Mouse (Mus musculus) heart, embryonic 14.5 days (tissue): ENCODE measurements around the gene Atf7. TPM values are rescaled to one million over a fixed set of nuclear protein-coding genes. Genes with fewer than 3 reads are reported as not detected.

Experiments
- ATAC-seq: fragments of 200-750 bp; cut with Nextera tagmentation; 2 replicates; pipeline ENCODE4 v1.8.0; 2017; ENCODE audit warnings: low read depth, moderate TSS enrichment; ENCODE audit not compliant: insufficient number of reproducible peaks, insufficient read depth, low FRiP score
- H3K27ac ChIP-seq, 2 experiments: fragments of 200-500 bp in 1 of 2; fragments of 300-500 bp in 1 of 2; sonication (generic) in 1 of 2; replicated peaks in 1 of 2; 2 replicates each; pipeline ENCODE4 v1.5.1; 2012 to 2014; ENCODE audit warnings: low read depth in 2 of 2, low read length in 2 of 2, control low read depth in 1 of 2, mild to moderate bottlenecking in 1 of 2, mixed read lengths in 1 of 2; ENCODE audit not compliant: control insufficient read depth in 1 of 2, insufficient read depth in 1 of 2
- H3K27me3 ChIP-seq: fragments of 300-500 bp; sonication (generic); 2 replicates; pipeline ENCODE4 v1.6.1; 2014; ENCODE audit warnings: mild to moderate bottlenecking, low read length, control low read depth; ENCODE audit not compliant: control insufficient read depth, insufficient read depth
- H3K36me3 ChIP-seq: fragments of 300-500 bp; sonication (generic); 2 replicates; pipeline ENCODE4 v1.6.1; 2014; ENCODE audit warnings: mild to moderate bottlenecking, control low read depth, low read length, mixed read lengths; ENCODE audit not compliant: control insufficient read depth, insufficient read depth
- H3K4me1 ChIP-seq, 2 experiments: fragments of 200-500 bp in 1 of 2; fragments of 300-500 bp in 1 of 2; sonication (generic) in 1 of 2; 2 replicates each; pipeline ENCODE4 v1.6.1; 2012 to 2014; ENCODE audit warnings: low read length in 2 of 2, control low read depth in 1 of 2, mixed read lengths in 1 of 2; ENCODE audit not compliant: control insufficient read depth in 2 of 2, insufficient read depth in 2 of 2
- H3K4me2 ChIP-seq: fragments of 300-500 bp; sonication (generic); 2 replicates; pipeline ENCODE4 v1.6.1; 2014; ENCODE audit warnings: mild to moderate bottlenecking, low read length
- H3K4me3 ChIP-seq, 2 experiments: fragments of 200-500 bp in 1 of 2; fragments of 300-500 bp in 1 of 2; sonication (generic) in 1 of 2; 2 replicates each; pipeline ENCODE4 v1.5.1; 2012 to 2014; ENCODE audit warnings: low read length in 2 of 2, mild to moderate bottlenecking in 2 of 2, control low read depth in 1 of 2, low read depth in 1 of 2, moderate library complexity in 1 of 2; ENCODE audit not compliant: control insufficient read depth in 1 of 2, insufficient read depth in 1 of 2
- H3K9ac ChIP-seq: fragments of 300-500 bp; sonication (generic); 2 replicates; pipeline ENCODE4 v1.6.1; 2014; ENCODE audit warnings: mild to moderate bottlenecking, low read length
- H3K9me3 ChIP-seq: fragments of 300-500 bp; sonication (generic); 2 replicates; pipeline ENCODE4 v1.6.1; 2016; ENCODE audit warnings: low read length, control low read depth; ENCODE audit not compliant: control insufficient read depth
- WGBS: fragments of 180-500 bp; shearing (Covaris S2); extraction: QIAGEN DNeasy Blood & Tissue Kit; methylation state at CpG from one replicate; pipeline ENCODE4 v1.1.7; 2014; 5-methylcytosine and 5-hydroxymethylcytosine counted together
- polyA plus RNA-seq: library from polyadenylated mRNA; unstranded; fragments of >200 nt; fragmentation: Nextera tagmentation; extraction: Ambion mirVana; gene quantifications from 2 replicates; pipeline ENCODE4 v1.2.1, GENCODE M21; 2014

Atf7 gene
- polyA plus RNA-seq, 1 experiment from 2014 or later: 29.7 TPM

GRCm38 (mm10) chr15:102503924-102504782 lies 121.1 kb downstream of the Atf7 start:
- H3K27me3 ChIP-seq: no peaks in the 10 kb centered on the region
- WGBS: 88% methylated on average over 9 of the region's 9 CpGs
- no peak for ATAC-seq
- no peak overlapping the region for H3K4me3 ChIP-seq
- H3K4me2 ChIP-seq: no peak overlapping the region
- H3K9me3 ChIP-seq: no peaks in the 10 kb centered on the region
- no peak overlapping the region for H3K27ac ChIP-seq
- H3K36me3 ChIP-seq: peaks cover 64% of the 10 kb centered on the region
- no peak overlapping the region for H3K9ac ChIP-seq
- H3K4me1 ChIP-seq: peaks cover 6 to 8% of the 10 kb centered on the region in 2 experiments; a peak in 2 of 4 replicates

DNA sequence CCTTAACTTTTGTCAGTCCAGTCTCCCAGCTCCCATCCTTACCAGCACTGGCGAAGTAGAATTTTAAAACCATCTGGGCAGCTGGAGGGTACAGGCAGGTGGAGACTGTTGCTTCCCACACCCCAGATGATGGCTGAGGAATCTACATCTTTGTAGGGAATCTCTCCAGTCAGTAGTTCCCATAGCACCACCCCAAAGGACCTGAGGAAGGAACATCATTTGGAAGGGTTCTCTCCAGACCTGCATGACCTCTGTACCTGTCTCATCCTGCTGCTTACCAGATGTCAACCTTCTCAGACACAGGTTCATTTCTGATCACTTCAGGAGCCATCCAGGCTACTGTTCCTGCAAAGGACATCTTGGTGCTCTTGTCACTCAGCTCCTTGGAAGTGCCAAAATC lies 121.8 kb downstream of the Atf7 start, which contains the start of gene Gm10337:
TSS of gene Gm10337 (plus strand) at position 276 of the 400 bp plus-strand sequence.
- no peak within 1 kb of the TSS for H3K9ac ChIP-seq
- no peak for ATAC-seq
- no peak within 1 kb of the TSS for H3K4me3 ChIP-seq
- WGBS: 94% methylated on average over 1 of the region's 1 CpGs
- no peak within 1 kb of the TSS for H3K27ac ChIP-seq
- H3K36me3 ChIP-seq: peaks cover 70% of the 10 kb centered on the region
- no peaks in the 10 kb centered on the region for H3K27me3 ChIP-seq
- H3K4me1 ChIP-seq: peaks cover 6 to 7% of the 10 kb centered on the region in 2 experiments; a peak in 2 of 4 replicates
- H3K4me2 ChIP-seq: no peak within 1 kb of the TSS
- H3K9me3 ChIP-seq: no peaks in the 10 kb centered on the region

GRCm38 (mm10) chr15:102502254-102502840 lies 122.9 kb downstream of the Atf7 start:
- H3K4me3 ChIP-seq: no peak overlapping the region
- WGBS: 74% methylated on average over 9 of the region's 9 CpGs
- H3K27me3 ChIP-seq: no peaks in the 10 kb centered on the region
- peaks cover 78% of the 10 kb centered on the region for H3K36me3 ChIP-seq
- peaks cover 6 to 7% of the 10 kb centered on the region in 2 experiments; a peak in 2 of 4 replicates for H3K4me1 ChIP-seq
- no peaks in the 10 kb centered on the region for H3K9me3 ChIP-seq
- no peak overlapping the region for H3K4me2 ChIP-seq
- H3K9ac ChIP-seq: no peak overlapping the region
- H3K27ac ChIP-seq: no peak overlapping the region
- ATAC-seq: no peak

- Histone ChIP-seq H3K27ac (no peak overlapping the region), H3K4me3 (no peak overlapping the region), H3K36me3 (peaks cover 87% of the 10 kb centered on the region), H3K9ac (no peak overlapping the region), H3K4me1 (peaks cover 6 to 7% of the 10 kb centered on the region in 2 experiments; a peak in 2 of 4 replicates), H3K4me2 (no peak overlapping the region), H3K9me3 (no peaks in the 10 kb centered on the region), H3K27me3 (no peaks in the 10 kb centered on the region)
- WGBS: 88% methylated on average over 19 of the region's 19 CpGs
- ATAC-seq: no peak
Observed at GRCm38 (mm10) chr15:102501084-102501814, 124.0 kb downstream of the Atf7 start.

DNA sequence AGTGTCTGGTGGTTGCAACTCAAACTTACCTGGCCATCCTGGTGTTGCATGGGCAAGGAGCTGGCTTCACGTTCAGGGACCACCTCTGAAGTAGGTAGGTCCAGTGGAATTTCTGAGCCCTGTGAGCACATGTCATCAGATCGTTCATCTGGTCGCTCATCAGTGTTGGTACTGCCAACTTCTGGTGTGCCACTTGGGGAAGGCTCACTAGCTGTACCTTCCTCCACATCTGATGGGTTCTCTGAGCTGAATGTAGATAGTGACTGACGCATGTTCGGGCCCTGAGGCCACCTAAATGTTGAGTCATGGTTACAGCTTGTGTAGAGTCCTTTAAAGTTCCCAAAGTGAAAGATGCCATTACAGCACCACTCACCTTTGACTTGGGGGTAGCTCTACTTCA lies 124.8 kb downstream of the Atf7 start:
- no peak for ATAC-seq
- Histone ChIP-seq H3K27ac (no peak overlapping the region), H3K9ac (no peak overlapping the region), H3K4me2 (no peak overlapping the region), H3K4me3 (no peak overlapping the region), H3K27me3 (no peaks in the 10 kb centered on the region), H3K9me3 (no peaks in the 10 kb centered on the region), H3K36me3 (peaks cover 95% of the 10 kb centered on the region), H3K4me1 (peaks cover 3 to 4% of the 10 kb centered on the region in 2 experiments; a peak in 2 of 4 replicates)
- 83% methylated on average over 5 of the region's 5 CpGs for WGBS

DNA sequence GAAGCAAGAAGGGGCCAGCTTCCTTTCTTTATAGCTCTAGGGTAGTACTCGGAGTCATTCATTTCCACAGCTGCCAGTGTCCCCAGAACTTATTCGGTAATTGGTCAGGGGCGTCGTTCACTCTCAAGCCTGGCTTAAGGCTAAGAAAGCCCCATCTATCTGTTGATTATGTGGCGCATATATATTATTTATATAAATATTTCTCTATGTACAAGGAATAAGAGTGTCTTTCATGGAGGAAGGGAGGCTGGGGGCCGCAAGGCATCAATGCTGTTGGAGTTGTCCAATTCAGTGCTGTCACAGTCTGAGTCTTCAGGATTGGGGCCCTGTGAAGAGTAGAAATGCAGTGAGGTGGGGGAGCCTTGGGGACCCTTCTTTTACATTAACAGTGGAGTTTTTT lies 125.4 kb downstream of the Atf7 start:
- 92% methylated on average over 6 of the region's 6 CpGs for WGBS
- no peak overlapping the region for H3K4me3 ChIP-seq
- no peaks in the 10 kb centered on the region for H3K9me3 ChIP-seq
- no peak for ATAC-seq
- no peak overlapping the region for H3K9ac ChIP-seq
- H3K4me2 ChIP-seq: no peak overlapping the region
- peaks cover 98% of the 10 kb centered on the region for H3K36me3 ChIP-seq
- H3K4me1 ChIP-seq: no peaks in the 10 kb centered on the region
- no peak overlapping the region for H3K27ac ChIP-seq
- H3K27me3 ChIP-seq: no peaks in the 10 kb centered on the region

- Histone ChIP-seq H3K27ac (no peak overlapping the region), H3K9ac (no peak overlapping the region), H3K4me3 (no peak overlapping the region), H3K4me2 (no peak overlapping the region), H3K4me1 (no peaks in the 10 kb centered on the region), H3K36me3 (peaks cover 98% of the 10 kb centered on the region), H3K27me3 (no peaks in the 10 kb centered on the region), H3K9me3 (no peaks in the 10 kb centered on the region)
- no peak for ATAC-seq
- WGBS: 69% methylated on average over 3 of the region's 3 CpGs
Observed at GRCm38 (mm10) chr15:102499370-102499769, 125.9 kb downstream of the Atf7 start.
